Mouse (Mus musculus): ENCODE measurements at regions not wholly inside any gene's neighbourhood (a gene's known extent, or its start where the extent isn't known, plus 50 kb on each side); places are given as distances from the start of the nearest gene placed in this dataset.

- TF ChIP-seq POLR2A (IDR thresholded peaks at IDR 0.05; ENCODE audit: control insufficient read depth, extremely low read depth, insufficient read depth, low read length, poor library complexity) (no peak), CTCF (IDR thresholded peaks at IDR 0.05; ENCODE audit: borderline replicate concordance, control insufficient read depth, extremely low read depth, insufficient read depth, low read length, poor library complexity) (no peak)
Observed at GRCm38 (mm10) chr10:95745254-95745653, 72.0 kb upstream of the Anapc15-ps start.
